Mouse (Mus musculus): ENCODE results near the gene Oxnad1.
A peak's percentile ranks its signal among the peaks of the same experiment; 100 is the strongest.

The Oxnad1 gene

DNA sequence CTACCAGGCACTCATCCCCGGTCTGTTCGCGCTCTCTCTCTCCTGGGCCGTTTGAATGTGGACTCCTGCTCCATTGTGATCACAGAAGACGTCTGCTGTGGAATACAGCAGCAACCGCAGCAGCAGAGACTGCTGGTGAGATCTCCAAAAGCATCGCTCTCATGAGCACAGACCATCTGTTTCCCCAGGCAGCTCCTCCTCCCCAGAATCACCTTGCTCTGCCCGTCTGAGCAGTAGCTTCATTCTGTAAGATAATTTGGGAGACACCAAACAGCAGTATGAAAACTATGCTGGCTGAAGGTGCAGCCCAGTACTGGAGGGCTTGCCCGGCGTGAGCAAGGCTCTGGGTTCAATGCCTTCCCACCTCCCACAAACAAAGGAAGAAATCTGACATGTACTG, 4.1 kb upstream of the Oxnad1 start:
- TF ChIP-seq GATA4 (IDR thresholded peaks at IDR 0.05; ENCODE audit: insufficient replicate concordance, low read length), result no peak

DNA sequence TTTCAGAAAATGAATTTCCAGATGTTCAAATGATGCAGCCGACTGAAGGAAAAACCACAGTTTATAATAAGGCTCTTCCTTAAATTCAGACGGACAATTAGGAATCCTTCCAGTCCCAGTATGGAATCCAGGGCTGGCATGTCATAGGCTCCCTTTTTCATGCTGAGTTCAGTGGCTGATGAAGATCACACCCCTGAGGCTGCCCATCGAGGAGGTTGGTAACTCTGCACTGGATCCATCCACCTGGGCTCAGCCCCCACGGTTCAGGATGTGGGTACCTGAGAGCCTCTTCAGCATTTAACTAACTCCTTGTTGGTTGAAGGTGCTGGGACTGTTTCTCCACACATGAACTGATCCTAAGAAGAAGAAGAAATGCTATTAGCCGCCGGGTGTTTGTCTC, 2.3 kb upstream of the Oxnad1 start:
- TF ChIP-seq GATA4 (IDR thresholded peaks at IDR 0.05; ENCODE audit: insufficient replicate concordance, low read length), result no peak

DNA sequence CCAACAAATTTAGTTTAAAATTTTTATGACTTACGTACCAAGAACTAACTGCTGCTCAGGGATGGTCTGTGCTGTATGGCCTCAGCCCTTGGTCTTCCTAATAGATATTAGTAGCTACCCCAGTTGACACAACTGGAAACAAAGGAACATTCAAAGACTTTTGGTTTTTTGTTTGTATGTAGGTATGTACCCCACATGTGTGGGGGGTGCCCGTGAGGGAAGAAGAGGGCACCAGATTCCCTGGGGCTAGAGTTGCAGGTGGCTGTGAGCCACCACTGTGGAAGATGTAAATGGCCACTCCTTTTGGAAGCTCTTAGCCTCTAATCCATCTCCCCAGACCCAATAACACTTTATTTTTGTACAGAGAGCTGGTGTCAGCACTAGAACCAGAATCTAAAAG, 1.7 kb upstream of the Oxnad1 start:
- TF ChIP-seq GATA4 (IDR thresholded peaks at IDR 0.05; ENCODE audit: insufficient replicate concordance, low read length), result no peak

DNA sequence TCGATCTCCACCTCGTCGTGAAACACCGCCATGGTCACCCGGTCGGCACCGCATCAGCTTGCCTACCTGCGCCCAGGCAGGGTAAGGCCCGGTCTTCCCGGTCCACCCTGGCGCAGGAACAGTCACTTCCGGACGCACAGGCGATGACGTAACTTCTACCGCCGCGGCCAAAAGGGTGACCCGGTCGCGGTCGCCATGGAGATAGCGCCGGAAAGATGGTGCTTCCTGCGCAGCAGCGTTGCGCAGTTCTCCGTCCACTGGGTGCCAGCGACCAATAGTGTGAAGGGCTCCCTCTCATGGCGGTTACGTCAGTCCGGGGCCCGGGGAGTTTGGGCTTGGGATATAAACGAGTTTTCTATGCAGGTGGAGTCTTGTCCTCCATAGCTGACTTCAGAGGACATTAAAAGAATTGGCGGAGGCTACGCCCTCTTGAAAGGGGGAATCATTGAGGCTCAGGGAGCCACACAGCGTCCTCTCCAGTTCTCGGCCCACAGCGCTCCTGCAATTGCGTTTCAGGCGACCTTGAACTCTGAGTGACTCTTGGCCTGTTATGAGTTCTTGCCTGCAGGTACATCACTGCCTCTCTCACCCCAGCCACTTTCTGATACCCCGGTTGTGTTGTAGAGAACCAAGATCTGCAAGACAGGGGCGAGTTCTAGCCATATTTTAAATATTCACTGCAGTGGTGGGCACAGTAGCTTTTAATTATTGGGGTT, 470 bp downstream of the Oxnad1 start, which contains the start of gene Dph3:
Gene Dph3, minus strand, starts transcription at position 244 of the 716 bp plus-strand sequence.
- TF ChIP-seq GATA4 (IDR thresholded peaks at IDR 0.05; ENCODE audit: insufficient replicate concordance, low read length), result peak; percentile 57; the same call in 1 of the 2 replicates

DNA sequence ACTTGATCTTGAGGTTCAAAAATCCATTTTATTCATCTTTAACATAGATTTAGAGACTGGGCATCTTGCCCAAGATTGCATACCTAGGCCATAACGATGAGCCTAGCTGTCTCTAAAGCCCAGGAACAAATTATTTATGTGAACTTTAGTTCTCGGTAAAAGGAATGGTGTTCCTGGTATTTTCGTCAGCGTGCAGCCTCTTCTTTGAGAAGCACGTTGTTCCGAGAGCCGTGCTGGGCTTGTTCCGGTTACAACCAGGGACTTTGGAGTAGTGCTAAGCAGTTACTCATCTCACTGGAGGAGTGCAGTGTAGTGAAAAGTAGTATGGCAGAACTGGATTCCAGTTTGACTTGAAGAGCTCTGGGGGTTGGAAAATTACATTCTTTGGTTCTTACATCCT, 1.1 kb downstream of the Oxnad1 start:
- no peak for TF ChIP-seq GATA4 (IDR thresholded peaks at IDR 0.05; ENCODE audit: insufficient replicate concordance, low read length)

DNA sequence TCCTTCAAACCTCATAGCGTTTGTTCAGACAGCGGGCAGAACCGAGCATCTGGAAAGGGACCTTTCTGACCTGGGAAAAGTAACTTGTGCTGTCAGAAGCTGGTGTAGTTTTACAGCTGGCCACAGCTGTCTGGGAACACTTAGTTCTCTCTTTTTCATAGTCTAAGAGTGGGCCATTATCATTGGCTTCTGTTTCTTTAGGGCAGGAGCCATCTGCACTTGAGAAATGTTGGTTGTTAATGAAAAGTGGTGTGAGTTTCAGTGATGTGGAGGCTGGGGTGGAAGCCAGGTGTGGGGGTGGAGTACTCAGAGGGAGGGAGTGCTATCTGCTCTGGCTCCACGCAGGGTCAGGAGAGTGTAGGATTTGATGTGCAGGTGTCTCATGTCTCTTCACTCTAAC, 6.0 kb downstream of the Oxnad1 start:
- TF ChIP-seq GATA4 (IDR thresholded peaks at IDR 0.05; ENCODE audit: insufficient replicate concordance, low read length), result no peak

DNA sequence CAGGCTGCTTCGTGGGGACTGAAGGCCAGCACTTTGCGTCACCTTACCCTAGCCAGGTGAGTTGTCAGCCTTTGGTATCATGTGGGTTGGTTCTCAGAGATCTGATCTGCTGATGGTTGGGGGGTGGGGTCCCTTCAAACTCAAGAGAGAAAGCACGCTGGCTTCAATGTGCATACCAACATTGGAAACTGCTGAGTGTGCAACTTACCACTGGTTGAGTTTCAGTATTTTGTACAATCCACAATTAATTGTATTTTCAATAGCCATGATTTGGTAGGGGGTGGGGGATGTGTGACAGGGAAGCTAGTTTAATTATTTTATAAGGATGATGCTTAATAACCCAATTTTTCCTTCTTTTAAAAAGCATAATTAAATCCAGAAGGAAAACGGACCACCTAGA, 6.5 kb downstream of the Oxnad1 start:
- TF ChIP-seq GATA4 (IDR thresholded peaks at IDR 0.05; ENCODE audit: insufficient replicate concordance, low read length), result no peak

DNA sequence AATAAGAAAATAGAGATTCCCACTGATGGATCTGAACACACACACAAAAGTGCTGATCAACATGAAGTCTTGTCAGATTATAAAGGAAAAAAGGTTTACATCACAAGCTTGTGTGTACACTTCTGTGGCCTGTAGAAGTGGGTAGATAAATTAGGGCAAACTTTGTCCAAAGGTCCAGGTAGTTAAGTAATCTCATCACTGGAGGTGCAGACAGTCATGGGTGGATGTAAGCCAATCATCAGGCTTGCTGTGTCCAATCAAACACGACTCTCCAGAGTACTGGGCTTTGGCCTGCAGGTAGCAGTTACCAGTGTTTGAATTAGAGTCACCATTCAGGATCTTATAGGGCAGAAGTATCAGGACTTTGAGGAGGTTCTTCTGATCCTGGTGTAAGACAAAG, 7.8 kb downstream of the Oxnad1 start:
- TF ChIP-seq GATA4 (IDR thresholded peaks at IDR 0.05; ENCODE audit: insufficient replicate concordance, low read length), result no peak

DNA sequence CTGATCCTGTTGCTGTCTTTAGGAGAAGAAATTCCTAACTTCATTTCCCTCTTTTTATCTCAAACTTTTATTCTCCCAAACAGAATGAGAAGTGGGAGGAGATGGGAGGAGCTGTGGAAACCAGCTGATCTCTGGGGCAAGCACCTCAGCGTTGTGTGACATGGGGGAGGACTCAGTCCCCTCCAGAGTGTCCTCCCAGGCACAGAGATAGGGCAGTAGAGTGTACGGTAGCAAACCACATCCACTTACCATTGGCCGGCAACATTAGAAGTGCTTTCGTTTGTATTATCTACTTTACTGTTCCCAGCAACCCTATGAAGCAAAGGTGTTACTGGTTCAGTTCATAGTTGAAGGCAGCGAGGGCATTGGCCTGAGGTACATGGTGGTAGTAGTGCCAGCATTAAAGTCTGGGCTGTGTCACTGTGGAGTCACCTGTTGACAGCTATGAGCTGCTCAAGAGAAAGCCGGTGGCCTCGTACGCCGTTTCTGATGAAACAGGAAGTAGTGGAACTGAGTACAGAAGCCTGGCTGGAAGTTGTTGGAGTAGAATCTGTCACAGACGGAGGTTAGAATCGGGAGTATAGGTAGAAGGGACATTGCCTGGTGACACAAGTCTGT, 8.4 kb downstream of the Oxnad1 start:
- no peak for TF ChIP-seq GATA4 (IDR thresholded peaks at IDR 0.05; ENCODE audit: insufficient replicate concordance, low read length)

DNA sequence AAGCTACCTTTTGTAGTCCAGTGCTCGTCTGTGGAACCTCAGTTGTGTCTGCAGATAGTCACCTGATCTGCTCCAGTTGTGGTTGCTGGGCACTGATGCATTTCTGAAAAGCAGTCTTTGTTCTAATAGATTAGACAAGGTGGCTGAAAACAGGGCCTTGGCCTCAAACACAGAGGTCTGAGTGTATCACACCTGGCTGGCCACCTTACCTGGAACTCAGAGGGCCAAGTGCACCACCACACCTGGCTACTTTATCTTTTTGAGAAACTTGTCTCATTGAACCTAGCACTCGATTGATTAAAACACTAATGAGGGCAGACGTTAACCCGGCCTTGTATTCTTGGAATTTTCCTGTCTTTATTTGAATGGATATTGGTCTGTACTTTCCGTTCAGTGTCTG, 10.5 kb downstream of the Oxnad1 start:
- TF ChIP-seq GATA4 (IDR thresholded peaks at IDR 0.05; ENCODE audit: insufficient replicate concordance, low read length), result no peak

DNA sequence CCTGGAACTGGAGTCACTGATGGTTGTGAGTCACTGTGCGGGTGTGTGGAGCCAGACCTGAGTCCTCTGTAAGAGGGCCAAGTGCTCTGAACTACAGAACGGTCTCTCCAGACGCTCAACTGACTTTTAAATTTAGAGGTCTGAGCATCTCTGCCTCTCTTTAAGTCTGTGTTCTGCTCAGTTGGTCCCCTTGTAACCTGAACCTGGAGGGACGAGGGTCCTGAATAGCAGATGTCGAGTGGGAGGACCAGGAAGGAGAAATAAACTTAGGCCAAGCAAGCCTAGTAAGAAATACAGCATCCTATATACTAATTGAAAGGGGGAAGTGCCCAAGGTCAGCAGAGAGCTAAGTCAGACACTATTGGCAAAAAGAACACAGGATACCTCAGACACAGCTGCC, 11.6 kb downstream of the Oxnad1 start:
- no peak for TF ChIP-seq GATA4 (IDR thresholded peaks at IDR 0.05; ENCODE audit: insufficient replicate concordance, low read length)

DNA sequence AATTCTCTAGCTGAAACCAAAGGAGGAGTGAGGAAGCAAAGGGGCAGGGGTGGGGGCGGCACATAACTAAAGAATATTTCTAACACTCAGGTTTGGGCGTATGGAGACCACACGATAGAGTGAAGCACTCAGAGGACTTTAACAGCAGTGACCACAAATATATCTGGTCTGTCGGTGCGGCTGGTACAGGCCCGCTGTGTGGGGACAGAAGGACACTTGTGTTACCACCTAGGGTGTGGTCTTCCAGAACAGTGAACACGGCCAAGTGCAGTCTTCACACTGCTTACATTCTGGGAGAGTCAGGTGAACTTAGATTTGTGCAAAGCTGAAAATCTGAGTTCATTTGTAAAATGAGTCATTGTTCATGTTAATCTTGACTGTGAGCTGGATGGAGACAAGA, 12.5 kb downstream of the Oxnad1 start:
- TF ChIP-seq GATA4 (IDR thresholded peaks at IDR 0.05; ENCODE audit: insufficient replicate concordance, low read length), result no peak

DNA sequence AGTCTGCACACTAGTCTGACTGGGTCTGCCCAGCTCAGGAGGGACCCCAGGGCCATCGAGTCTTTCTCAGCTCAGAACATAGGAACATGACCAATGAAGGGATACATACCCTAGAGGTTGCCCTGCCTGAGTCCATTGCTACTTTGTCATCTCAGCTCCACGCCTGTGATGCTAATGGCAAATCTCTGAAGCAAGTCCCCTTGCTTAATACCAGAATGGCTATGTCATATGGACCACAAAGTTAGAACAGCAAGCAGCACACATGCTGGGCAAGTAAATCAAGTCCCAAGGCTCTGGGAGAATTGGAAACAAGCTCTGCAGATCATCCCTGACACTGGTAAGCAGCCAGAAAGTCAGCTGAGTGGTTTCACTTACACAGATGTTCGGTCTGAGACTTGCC, 13.8 kb downstream of the Oxnad1 start:
- no peak for TF ChIP-seq GATA4 (IDR thresholded peaks at IDR 0.05; ENCODE audit: insufficient replicate concordance, low read length)

DNA sequence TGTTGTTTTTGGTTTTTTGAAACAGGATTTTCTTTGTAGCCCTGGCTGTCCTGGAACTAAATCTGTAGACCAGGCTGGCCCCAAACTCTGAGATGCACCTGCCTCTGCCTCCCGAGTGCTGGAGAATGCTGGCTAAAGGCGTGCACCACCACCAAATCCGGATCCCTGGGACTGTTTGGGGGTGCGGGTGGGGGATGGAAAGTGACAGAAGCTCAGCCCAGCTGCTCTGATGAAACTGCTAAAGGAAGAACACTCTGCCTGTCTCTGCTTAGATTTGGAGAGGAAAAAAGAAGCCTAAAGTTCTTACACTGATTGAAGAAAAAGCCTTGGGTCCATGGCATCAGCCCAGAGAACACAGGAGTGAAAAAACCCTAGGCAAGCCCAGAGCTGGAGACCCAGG, 18.4 kb downstream of the Oxnad1 start:
- TF ChIP-seq GATA4 (IDR thresholded peaks at IDR 0.05; ENCODE audit: insufficient replicate concordance, low read length), result no peak

DNA sequence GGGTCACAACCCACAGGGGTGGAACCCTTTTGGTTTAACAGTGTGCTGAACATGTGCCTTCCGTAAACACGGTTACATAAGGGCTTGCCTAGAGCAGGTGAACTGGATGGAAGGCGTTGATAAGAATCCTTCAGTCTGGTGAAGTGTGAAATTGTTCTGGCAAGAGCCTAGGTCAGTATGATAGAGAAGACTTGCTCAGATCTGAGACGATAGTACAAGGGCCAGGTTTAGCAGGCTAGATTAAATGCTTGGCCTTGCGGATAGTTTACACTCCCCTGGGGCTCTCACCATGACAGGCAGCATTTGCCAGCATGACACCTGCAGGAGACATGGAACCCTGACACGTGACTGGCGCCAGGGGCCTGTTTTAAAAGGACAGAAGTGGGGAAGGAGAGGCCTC, 20.5 kb downstream of the Oxnad1 start:
- no peak for TF ChIP-seq GATA4 (IDR thresholded peaks at IDR 0.05; ENCODE audit: insufficient replicate concordance, low read length)

DNA sequence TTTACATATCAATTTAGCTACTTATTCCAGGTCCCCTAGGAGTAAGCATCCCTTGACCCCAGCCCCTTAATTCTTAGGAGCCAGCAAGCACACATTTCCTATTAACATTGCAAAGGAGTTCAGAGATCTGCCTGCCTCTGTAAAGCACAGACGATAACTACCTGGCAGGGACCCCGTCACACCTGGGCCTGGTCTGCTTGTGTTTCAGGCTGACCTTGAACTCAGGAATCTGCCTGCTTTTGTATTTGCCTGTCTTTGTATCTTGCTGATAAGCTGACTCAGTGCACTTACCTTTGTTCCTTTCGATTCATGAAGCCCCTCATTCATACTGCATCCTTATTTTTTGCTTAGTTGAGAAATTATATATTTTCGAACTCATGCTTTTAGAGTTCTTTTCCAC, 21.7 kb downstream of the Oxnad1 start:
- no peak for TF ChIP-seq GATA4 (IDR thresholded peaks at IDR 0.05; ENCODE audit: insufficient replicate concordance, low read length)
